Mouse (Mus musculus) adrenal gland, adult 2 months (tissue): ENCODE measurements around the gene Mosmo. TPM values are rescaled to one million over a fixed set of nuclear protein-coding genes. Genes with fewer than 3 reads are reported as not detected.

ENCODE experiments used
- DNase-seq: peaks from one replicate; pipeline ENCODE4 v3.0.0; 2021
- long read RNA-seq: library from polyadenylated mRNA; stranded (forward); transcript quantifications from one replicate; pipeline ENCODE4 v2.0.0, GENCODE M21; 2021
- polyA plus RNA-seq: library from polyadenylated mRNA; depleted of rRNA; stranded (reverse); fragments of >200 nt; gene quantifications from 2 replicates; pipeline ENCODE4 v1.2.3, GENCODE M21; 2012; rRNA removed
- total RNA-seq, 2 experiments: library from RNA; stranded (reverse); gene quantifications; 2 replicates each; pipeline ENCODE4 v1.2.3; 2021

The Mosmo gene
- total RNA-seq (10 to 100 TPM; 29.3 to 41.6 TPM), polyA plus RNA-seq (30.9 and 43.3 TPM in 2 replicates)
- long read RNA-seq, full-length matches to known transcripts: 6 of 9 reads
- long read RNA-seq, partial matches to known transcripts: 2 of 9 reads
- long read RNA-seq, other reads (novel, unspliced or antisense): 1 of 9 reads

DNA sequence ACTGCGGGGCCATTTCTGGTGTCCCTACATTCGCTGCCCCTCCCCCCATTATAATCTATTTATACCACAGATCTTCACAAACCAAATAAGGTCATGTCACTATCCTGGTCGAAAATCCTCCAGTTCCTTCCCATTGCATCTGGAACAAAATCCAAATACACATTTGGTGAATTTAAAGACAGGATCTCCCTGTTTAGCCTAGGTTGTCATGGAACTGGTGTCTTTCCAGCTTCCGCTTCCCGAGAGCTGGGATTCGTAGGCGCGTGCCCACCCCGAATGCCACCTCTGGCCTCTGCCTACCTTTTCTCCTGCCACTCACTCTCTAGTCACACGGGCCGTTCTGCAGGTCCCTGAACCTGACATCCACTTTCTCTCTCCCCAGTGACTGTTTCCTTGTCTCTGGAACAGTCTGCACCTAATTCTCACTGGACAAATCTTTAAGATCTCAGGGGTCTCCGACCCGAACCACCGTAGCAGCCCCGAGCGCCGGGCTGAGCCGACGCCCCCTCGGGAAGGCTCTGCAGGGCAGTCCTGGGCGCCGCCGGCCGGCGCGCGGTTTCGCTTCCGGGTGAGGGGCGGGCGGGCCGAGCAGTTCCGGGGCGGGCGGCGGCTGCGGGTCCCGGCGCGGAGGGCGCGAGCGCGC lies at the start of gene Mosmo:
TSS of gene Mosmo (plus strand) at position 618 of the 643 bp plus-strand sequence.
- peak; percentile 87 for DNase-seq

DNA sequence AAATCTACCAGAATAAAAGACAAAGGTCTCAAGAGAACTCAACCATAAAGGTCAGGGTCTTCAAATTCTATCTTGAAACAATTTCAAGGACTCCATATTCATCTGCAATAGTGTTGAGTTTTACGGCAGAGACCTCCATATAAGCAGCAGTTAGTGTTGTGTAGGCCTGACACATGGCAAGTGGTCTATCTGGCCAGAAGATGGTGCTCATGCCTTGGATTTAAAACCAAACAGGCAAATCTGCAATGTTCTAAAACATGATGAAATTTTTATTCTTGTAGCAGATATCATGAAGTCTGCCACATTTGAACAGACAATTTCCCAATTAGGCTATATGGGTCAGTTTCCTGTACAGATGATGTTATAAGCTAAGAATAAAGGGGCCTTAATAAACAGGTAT lies 44.9 kb upstream of the Mosmo start:
- peak; percentile 26 for DNase-seq

- no peak for DNase-seq
Measured at GRCm38 (mm10) chr7:120634301-120634700, 43.1 kb upstream of the Mosmo start.

DNA sequence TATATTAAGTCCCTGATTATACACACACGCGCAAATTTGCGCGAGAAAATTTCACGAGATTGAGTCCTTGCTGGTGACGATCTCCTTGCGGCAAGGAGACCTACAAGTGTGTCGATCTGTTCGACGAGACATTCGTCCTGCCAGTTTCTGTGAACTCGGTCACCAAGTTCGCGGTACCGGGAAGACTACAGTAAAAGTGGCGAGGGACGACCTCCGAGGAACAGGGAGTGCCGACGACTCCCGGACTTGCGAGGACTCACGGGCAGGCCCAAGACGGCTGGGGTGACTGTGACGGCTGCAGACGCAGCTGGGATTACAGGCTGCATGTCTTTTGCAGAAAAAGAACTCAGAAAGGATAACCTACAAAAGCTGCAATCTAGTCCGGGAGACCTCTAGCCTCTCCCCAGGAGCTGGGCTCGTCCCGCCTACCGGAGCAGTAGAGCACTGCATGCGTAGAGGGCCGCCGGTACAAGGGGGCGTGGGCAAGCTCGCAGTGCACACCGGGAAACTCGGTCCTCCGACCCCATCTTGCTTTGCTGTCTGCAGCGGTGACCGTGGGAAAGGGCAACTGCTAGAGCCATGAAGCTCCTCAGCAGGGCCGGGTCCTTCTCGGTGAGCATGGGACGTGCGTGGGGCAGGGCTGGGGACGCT lies 42.6 kb upstream of the Mosmo start, which contains the start of gene Uqcrc2:
TSS of gene Uqcrc2 (plus strand) at position 466 of the 651 bp plus-strand sequence.
- DNase-seq: peak; percentile 92

GRCm38 (mm10) chr7:120635362-120635781 lies 42.0 kb upstream of the Mosmo start:
- DNase-seq: no peak

GRCm38 (mm10) chr7:120635821-120636220 lies 41.6 kb upstream of the Mosmo start:
- peak; percentile 6 for DNase-seq

DNA sequence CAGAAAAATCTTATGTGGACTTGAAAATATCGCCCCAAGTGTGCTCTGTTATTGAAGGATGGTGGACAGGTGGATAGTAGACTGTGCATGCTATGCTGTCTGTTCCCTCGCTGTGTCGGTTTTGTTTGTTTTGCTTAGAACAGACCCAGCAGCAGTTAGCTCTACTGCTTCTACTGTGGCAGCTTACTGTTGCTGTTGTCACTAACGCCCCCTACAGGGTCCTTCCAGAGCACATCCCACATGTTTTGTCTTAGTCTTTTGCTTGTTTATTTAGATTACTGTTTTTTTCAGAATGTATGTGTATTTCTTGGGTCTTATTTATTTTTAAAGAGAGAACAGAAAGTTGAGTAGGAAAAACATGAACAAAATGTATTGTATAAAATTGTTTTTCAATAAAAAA lies 34.2 kb upstream of the Mosmo start:
- DNase-seq: no peak

DNA sequence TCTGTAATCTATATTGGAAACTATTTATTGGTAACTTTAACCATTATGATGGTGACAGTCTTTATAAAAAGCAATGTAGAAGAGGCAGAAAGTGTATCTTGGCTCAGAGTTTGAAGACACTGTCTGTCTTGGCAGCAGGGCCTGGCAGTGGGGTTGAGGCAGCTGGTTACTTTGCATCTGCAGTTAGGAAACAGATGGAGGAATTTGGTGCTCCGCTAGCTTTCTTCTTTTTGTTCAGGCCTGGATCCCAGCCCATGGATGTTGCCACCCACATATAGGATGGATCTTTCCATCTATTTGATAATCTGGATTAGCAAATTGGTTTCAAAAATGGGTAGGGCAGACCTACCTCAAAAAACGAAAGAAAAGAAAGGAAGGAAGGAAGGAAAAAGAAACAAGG lies 29.6 kb upstream of the Mosmo start:
- no peak for DNase-seq

- no peak for DNase-seq
Measured at GRCm38 (mm10) chr7:120662079-120662478, 15.3 kb upstream of the Mosmo start.

DNA sequence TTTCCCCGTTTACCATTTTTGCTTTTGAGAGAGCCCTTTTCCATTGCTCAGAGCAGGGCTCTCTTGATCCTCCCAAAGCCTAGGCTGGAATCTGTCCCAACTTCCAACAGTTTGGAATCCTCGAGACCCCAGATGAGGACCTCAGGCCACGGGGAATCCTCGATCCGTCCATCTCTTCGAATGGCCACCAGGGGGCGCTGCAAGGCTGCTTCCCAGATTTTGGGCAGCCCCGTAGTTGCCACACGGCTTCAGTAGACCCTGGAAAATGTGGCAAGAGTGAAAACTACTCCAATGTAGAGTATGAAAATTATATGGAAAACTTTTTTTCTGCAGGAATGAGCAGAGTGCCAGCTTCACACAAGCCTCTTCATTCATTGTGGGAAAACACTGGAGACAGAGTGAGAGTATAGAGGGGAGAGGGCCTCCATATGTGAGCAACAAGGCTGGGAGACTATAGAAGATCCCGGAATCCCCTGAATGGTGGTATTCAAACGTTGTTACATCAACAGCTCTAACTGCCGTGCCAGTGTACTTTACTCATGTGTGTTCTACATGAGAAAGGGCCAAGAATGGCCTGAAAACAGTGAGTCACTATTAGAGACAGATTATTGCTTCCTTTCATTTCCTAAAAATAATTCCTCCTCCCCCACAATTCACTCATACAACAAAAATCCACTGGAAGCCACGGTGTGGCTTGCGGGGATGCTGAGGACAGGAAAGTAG lies 7.1 kb upstream of the Mosmo start, which contains the start of gene Pdzd9:
TSS of gene Pdzd9 (minus strand) at position 191 of the 723 bp plus-strand sequence.
- peak; percentile 62 for DNase-seq

DNA sequence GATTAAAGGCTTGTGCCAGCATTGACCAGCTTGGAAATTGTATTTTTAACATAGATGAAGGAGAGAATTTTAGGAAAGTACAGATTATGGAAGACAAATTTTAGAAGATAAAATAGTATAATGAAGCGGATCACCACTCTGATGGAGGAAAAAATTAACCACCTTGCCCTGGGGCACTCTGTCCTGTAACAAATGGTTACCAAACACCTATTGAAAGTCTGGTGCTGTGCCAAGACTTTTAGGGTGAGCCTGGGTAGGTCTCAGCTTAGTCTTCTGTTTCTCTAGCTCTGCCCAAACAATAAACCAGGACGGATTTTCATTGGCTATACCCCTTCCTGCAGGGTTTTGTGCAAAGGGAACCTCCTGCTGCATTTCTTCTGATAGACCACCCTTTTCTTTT lies 6.1 kb upstream of the Mosmo start:
- DNase-seq: no peak

DNA sequence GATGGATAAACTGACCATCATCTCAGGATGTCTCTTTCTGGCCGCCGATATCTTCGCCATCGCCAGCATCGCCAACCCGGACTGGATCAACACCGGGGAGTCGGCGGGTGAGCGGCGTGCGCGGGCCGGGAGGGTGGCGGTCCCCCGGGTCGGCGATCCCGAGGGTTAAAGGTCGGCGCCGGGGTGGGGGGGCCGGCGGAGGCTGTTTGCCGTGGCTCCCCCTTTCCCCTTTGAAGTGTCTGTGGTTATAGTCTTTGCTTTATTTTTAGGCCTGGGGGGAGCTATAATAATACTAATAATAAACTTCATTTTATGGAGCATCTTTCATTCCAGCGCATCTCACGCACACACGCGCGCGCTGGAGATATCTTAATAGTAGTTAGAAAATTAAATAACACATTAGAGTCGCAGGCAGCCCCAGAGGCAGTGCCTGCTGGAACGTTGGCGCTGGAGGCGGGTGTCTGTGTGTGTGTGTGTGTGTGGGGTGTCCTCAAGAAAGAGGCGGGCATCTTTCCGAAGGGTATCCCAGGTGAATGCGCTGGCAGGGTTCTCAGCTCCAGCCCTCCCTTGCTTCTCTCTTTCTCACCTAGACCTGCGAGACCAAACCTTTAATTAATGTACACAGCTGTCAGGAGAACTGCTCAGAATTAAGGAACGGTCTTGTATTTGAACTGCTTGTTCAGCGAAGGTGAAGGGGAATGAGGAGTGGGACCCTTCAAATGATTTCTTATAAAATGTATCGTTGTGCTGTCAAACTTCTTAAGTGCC lies 530 bp downstream of the Mosmo start:
- peak; percentile 68 for DNase-seq

- DNase-seq: no peak
Measured at GRCm38 (mm10) chr7:120679023-120679422, 1.6 kb downstream of the Mosmo start.

- DNase-seq: no peak
Measured at GRCm38 (mm10) chr7:120682002-120682401, 4.6 kb downstream of the Mosmo start.

DNA sequence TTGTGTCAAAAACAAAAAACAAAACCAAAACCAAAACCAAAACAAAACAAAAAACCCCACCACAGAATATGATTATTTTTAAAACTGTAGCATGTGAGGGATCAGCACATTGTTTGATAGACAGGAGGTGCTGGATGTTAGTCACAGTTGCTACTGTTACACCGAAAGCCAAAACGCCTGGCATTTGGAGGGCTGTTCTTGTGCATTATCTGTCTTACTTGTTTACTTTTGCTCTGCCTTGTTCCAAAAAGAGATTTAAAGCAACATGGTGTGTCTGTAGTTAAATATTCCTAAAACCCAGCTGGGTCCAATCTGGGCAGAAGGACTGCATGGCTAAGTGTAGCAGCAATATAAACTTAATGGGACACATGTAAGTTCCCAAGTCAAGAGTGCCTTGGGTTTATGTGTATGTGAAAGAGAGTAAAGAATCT lies 7.3 kb downstream of the Mosmo start:
- DNase-seq: no peak

DNA sequence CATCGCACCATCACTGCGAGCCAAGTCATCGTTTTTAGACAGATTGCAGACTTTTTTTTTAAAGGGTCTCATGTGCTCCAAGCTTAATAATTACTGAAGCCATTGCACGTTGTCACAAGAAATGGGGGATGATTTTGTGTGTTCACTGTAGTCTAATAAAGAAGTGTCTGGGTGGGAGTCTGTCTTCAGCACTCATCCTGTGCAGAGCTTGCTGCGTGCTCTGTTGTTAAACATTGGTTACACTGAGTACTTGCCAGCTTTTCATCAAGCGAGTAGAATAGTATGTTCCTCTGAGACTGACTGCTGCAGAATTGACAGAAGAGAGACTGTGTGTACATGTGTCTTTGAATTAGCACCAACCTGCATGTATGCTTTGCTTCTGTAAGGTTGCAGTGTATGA lies 7.8 kb downstream of the Mosmo start:
- DNase-seq: no peak

DNA sequence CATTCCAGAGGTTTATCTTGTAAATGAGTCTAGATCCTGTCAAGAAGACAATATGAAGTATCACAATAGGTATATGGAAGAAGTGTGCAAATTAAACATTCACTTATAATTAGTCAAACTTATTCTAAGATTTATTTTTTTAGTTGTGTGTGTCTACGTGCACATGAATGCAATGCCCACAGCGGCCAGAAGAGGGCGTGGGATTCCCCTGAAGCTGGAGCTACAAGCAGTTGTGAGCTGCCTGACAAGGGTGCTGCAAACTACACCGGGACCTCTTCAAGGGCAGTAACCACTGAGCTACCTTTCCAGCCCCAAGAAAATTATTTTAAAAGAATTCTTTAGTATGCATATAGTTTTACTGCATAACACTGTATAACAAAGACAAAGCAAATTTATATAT lies 13.2 kb downstream of the Mosmo start:
- no peak for DNase-seq

DNA sequence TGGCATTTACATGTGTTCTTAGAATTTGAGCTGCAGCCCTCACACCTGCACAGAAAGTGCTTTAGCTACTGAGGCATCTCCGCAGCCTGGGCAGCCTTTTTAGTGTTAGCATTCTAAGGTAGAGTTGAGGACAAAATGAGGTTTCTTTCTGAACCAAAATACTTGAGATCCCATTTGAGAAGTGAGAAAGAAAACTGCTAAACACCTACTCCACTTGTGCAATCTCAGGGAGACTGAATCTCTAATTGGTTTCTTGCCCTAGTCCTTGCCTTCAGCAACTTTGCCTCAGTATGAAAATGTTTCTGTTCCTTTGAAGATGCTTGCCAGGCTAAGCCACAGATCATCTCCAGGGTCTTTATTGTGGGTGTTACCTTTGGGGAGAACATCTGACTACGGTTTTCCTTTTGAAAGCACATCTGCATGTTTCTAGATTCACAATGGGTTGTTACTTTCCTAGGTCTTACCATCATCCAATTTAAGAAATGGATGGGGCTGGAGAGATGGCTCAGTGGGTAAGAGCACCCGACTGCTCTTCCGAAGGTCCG lies 16.5 kb downstream of the Mosmo start:
- DNase-seq: no peak

- DNase-seq: peak; percentile 26
Measured at GRCm38 (mm10) chr7:120695196-120695595, 17.8 kb downstream of the Mosmo start.

- no peak for DNase-seq
Measured at GRCm38 (mm10) chr7:120695641-120696040, 18.2 kb downstream of the Mosmo start.

- no peak for DNase-seq
Measured at GRCm38 (mm10) chr7:120696331-120696730, 18.9 kb downstream of the Mosmo start.

DNA sequence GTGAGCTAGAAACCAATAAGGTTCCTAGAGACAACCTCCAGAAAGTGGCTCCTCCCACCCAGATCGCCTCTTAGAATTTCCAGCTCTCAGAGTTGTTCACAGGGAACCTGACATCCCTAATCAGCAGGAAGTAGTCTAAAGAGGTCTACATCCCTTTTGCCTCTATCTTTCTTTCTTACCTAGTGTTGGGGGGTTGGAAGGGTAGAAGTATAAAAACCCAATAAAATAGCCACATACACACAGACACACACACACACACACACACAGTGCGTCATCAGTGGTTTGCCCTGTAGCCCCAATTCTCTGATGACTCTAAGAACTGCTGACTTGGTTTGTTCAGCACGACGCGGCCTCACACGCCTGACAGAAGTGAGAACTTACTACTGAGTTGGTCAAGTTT lies 22.2 kb downstream of the Mosmo start:
- no peak for DNase-seq
